Mouse (Mus musculus): Measurements from ENCODE around the gene Mtmr3. TPM values are rescaled to one million over a fixed set of nuclear protein-coding genes. Genes with fewer than 3 reads are reported as not detected.

Mtmr3 gene
- polyA plus RNA-seq, 1 experiment from 2014 or later: 31.7 TPM

GRCm38 (mm10) chr11:4469091-4469490, 125.6 kb downstream of the Mtmr3 start:
- Histone ChIP-seq H3K4me1 (replicated peaks) (peaks cover 19% of the 10 kb centered on the region), H3K4me3 (no peak overlapping the region), H3K27me3 (ENCODE audit: insufficient read depth, poor library complexity, severe bottlenecking) (no peaks in the 10 kb centered on the region), H3K9me3 (no peaks in the 10 kb centered on the region), H3K36me3 (no peaks in the 10 kb centered on the region), H3K27ac (no peak overlapping the region)
- no peak for DNase-seq (ENCODE audit: low spot score)
- WGBS: 56% methylated on average over 5 of the region's 5 CpGs

GRCm38 (mm10) chr11:4467436-4467835, 127.2 kb downstream of the Mtmr3 start:
- 94% methylated on average over 1 of the region's 1 CpGs for WGBS
- Histone ChIP-seq H3K4me3 (no peak overlapping the region), H3K27ac (no peak overlapping the region), H3K27me3 (ENCODE audit: insufficient read depth, poor library complexity, severe bottlenecking) (no peaks in the 10 kb centered on the region), H3K9me3 (no peaks in the 10 kb centered on the region), H3K36me3 (no peaks in the 10 kb centered on the region), H3K4me1 (replicated peaks) (peaks cover 15% of the 10 kb centered on the region)
- no peak for DNase-seq (ENCODE audit: low spot score)

- Histone ChIP-seq H3K4me1 (replicated peaks) (peaks cover 11% of the 10 kb centered on the region), H3K9me3 (no peaks in the 10 kb centered on the region), H3K4me3 (no peak overlapping the region), H3K36me3 (no peaks in the 10 kb centered on the region), H3K27me3 (ENCODE audit: insufficient read depth, poor library complexity, severe bottlenecking) (no peaks in the 10 kb centered on the region), H3K27ac (no peak overlapping the region)
- no peak for DNase-seq (ENCODE audit: low spot score)
- WGBS: 52% methylated on average over 4 of the region's 4 CpGs
Observed at GRCm38 (mm10) chr11:4466191-4466590, 128.5 kb downstream of the Mtmr3 start.

GRCm38 (mm10) chr11:4464616-4465015, 130.0 kb downstream of the Mtmr3 start:
- H3K4me1 ChIP-seq (replicated peaks): peaks cover 15% of the 10 kb centered on the region
- H3K27ac ChIP-seq: no peak overlapping the region
- no peaks in the 10 kb centered on the region for H3K27me3 ChIP-seq (ENCODE audit: insufficient read depth, poor library complexity, severe bottlenecking)
- no peaks in the 10 kb centered on the region for H3K9me3 ChIP-seq
- DNase-seq (ENCODE audit: low spot score): no peak
- 94% methylated on average over 4 of the region's 4 CpGs for WGBS
- H3K4me3 ChIP-seq: no peak overlapping the region
- H3K36me3 ChIP-seq: no peaks in the 10 kb centered on the region

GRCm38 (mm10) chr11:4464186-4464585, 130.5 kb downstream of the Mtmr3 start:
- Histone ChIP-seq H3K4me1 (replicated peaks) (peaks cover 15% of the 10 kb centered on the region), H3K36me3 (no peaks in the 10 kb centered on the region), H3K27me3 (ENCODE audit: insufficient read depth, poor library complexity, severe bottlenecking) (no peaks in the 10 kb centered on the region)

GRCm38 (mm10) chr11:4462868-4463267, 131.8 kb downstream of the Mtmr3 start:
- H3K4me1 ChIP-seq (replicated peaks): peaks cover 19% of the 10 kb centered on the region
- H3K27me3 ChIP-seq (ENCODE audit: insufficient read depth, poor library complexity, severe bottlenecking): no peaks in the 10 kb centered on the region
- no peak overlapping the region for H3K27ac ChIP-seq
- no peaks in the 10 kb centered on the region for H3K9me3 ChIP-seq
- H3K36me3 ChIP-seq: no peaks in the 10 kb centered on the region
- 52% methylated on average over 2 of the region's 2 CpGs for WGBS
- no peak overlapping the region for H3K4me3 ChIP-seq
- no peak for DNase-seq (ENCODE audit: low spot score)

More at GRCm38 (mm10) chr11:4464186-4464585, 130.5 kb downstream of the Mtmr3 start:
- Histone ChIP-seq H3K27ac (no peak overlapping the region), H3K4me3 (no peak overlapping the region), H3K9me3 (no peaks in the 10 kb centered on the region)
- WGBS: 80% methylated on average over 1 of the region's 1 CpGs
- no peak for DNase-seq (ENCODE audit: low spot score)

GRCm38 (mm10) chr11:4461154-4461553, 133.5 kb downstream of the Mtmr3 start:
- peak; percentile 33 for DNase-seq (ENCODE audit: low spot score)
- Histone ChIP-seq H3K4me1 (replicated peaks) (peaks cover 19% of the 10 kb centered on the region), H3K27me3 (ENCODE audit: insufficient read depth, poor library complexity, severe bottlenecking) (no peaks in the 10 kb centered on the region), H3K9me3 (no peaks in the 10 kb centered on the region), H3K36me3 (no peaks in the 10 kb centered on the region), H3K27ac (no peak overlapping the region; the same call in 1 of the 2 replicates), H3K4me3 (no peak overlapping the region)
- WGBS: 33% methylated on average over 12 of the region's 12 CpGs

- H3K27ac ChIP-seq: peak overlapping the region; percentile 9; the same call in 1 of the 2 replicates
- H3K27me3 ChIP-seq (ENCODE audit: insufficient read depth, poor library complexity, severe bottlenecking): no peaks in the 10 kb centered on the region
- peaks cover 15% of the 10 kb centered on the region; the same call in 1 of the 2 replicates for H3K4me1 ChIP-seq (replicated peaks)
- H3K36me3 ChIP-seq: no peaks in the 10 kb centered on the region
- H3K4me3 ChIP-seq: no peak overlapping the region
- WGBS: 69% methylated on average over 5 of the region's 5 CpGs
- no peaks in the 10 kb centered on the region for H3K9me3 ChIP-seq
- DNase-seq (ENCODE audit: low spot score): no peak
Observed at GRCm38 (mm10) chr11:4460615-4461014, 134.0 kb downstream of the Mtmr3 start.

GRCm38 (mm10) chr11:4454895-4455535, 139.6 kb downstream of the Mtmr3 start:
- no peak for DNase-seq (ENCODE audit: low spot score)
- Histone ChIP-seq H3K27me3 (ENCODE audit: insufficient read depth, poor library complexity, severe bottlenecking) (no peaks in the 10 kb centered on the region), H3K4me1 (replicated peaks) (peaks cover 7% of the 10 kb centered on the region; the same call in 1 of the 2 replicates), H3K27ac (no peak overlapping the region), H3K9me3 (no peaks in the 10 kb centered on the region), H3K36me3 (no peaks in the 10 kb centered on the region), H3K4me3 (no peak overlapping the region)
- 77% methylated on average over 8 of the region's 8 CpGs for WGBS

- Histone ChIP-seq H3K27ac (no peak overlapping the region), H3K27me3 (ENCODE audit: insufficient read depth, poor library complexity, severe bottlenecking) (no peaks in the 10 kb centered on the region), H3K9me3 (no peaks in the 10 kb centered on the region), H3K4me3 (no peak overlapping the region), H3K36me3 (no peaks in the 10 kb centered on the region), H3K4me1 (replicated peaks) (peaks cover under 1% of the 10 kb centered on the region; the same call in 1 of the 2 replicates)
- 86% methylated on average over 12 of the region's 12 CpGs for WGBS
- DNase-seq (ENCODE audit: low spot score): no peak
Observed at GRCm38 (mm10) chr11:4452467-4453184, 142.0 kb downstream of the Mtmr3 start.

- H3K27me3 ChIP-seq (ENCODE audit: insufficient read depth, poor library complexity, severe bottlenecking): no peaks in the 10 kb centered on the region
- 24% methylated on average over 9 of the region's 9 CpGs for WGBS
Observed at GRCm38 (mm10) chr11:4451116-4451515, 143.5 kb downstream of the Mtmr3 start.

GRCm38 (mm10) chr11:4446195-4446868, 148.3 kb downstream of the Mtmr3 start:
- Histone ChIP-seq H3K9me3 (no peaks in the 10 kb centered on the region), H3K27me3 (ENCODE audit: insufficient read depth, poor library complexity, severe bottlenecking) (no peaks in the 10 kb centered on the region), H3K4me3 (no peak overlapping the region), H3K4me1 (replicated peaks) (no peaks in the 10 kb centered on the region), H3K36me3 (no peaks in the 10 kb centered on the region), H3K27ac (no peak overlapping the region)
- 90% methylated on average over 9 of the region's 9 CpGs for WGBS
- DNase-seq (ENCODE audit: low spot score): no peak

More at GRCm38 (mm10) chr11:4451116-4451515, 143.5 kb downstream of the Mtmr3 start:
- no peak overlapping the region for H3K4me3 ChIP-seq
- H3K36me3 ChIP-seq: no peaks in the 10 kb centered on the region
- H3K27ac ChIP-seq: no peak overlapping the region
- H3K4me1 ChIP-seq (replicated peaks): no peaks in the 10 kb centered on the region
- DNase-seq (ENCODE audit: low spot score): peak; percentile 63
- H3K9me3 ChIP-seq: no peaks in the 10 kb centered on the region

- 42% methylated on average over 1 of the region's 1 CpGs for WGBS
- Histone ChIP-seq H3K36me3 (no peaks in the 10 kb centered on the region), H3K27ac (no peak overlapping the region), H3K9me3 (no peaks in the 10 kb centered on the region), H3K4me3 (no peak overlapping the region), H3K27me3 (ENCODE audit: insufficient read depth, poor library complexity, severe bottlenecking) (no peaks in the 10 kb centered on the region), H3K4me1 (replicated peaks) (peaks cover 5% of the 10 kb centered on the region)
- DNase-seq (ENCODE audit: low spot score): no peak
Observed at GRCm38 (mm10) chr11:4442280-4442679, 152.4 kb downstream of the Mtmr3 start.
